Mouse (Mus musculus): ENCODE measurements around the gene Atg9b.

Atg9b gene

GRCm38 (mm10) chr5:24380499-24380898 is 11.4 kb downstream of the Atg9b start:
- no peak for DNase-seq

GRCm38 (mm10) chr5:24379501-24379900 is 12.4 kb downstream of the Atg9b start:
- no peak for DNase-seq

DNA sequence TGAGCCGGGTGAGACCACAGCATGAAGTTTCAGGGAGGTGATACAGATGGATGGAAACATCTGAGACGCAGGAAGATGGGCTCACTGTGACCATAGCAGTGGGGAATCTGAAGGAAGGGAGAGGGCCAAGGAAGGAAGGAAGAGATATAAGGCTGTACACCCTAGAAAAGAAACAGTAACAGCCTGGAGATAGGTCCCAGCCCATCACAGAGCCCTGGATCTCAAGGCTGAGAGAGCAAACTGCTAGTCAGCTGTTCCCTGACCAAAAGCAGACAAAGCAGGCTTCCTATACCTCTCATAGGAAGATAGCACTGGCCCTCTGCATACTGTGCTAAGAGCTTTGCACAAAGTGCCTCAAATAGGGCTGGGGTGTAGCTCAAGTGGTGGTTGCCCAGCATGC is 13.2 kb downstream of the Atg9b start:
- no peak for DNase-seq

DNA sequence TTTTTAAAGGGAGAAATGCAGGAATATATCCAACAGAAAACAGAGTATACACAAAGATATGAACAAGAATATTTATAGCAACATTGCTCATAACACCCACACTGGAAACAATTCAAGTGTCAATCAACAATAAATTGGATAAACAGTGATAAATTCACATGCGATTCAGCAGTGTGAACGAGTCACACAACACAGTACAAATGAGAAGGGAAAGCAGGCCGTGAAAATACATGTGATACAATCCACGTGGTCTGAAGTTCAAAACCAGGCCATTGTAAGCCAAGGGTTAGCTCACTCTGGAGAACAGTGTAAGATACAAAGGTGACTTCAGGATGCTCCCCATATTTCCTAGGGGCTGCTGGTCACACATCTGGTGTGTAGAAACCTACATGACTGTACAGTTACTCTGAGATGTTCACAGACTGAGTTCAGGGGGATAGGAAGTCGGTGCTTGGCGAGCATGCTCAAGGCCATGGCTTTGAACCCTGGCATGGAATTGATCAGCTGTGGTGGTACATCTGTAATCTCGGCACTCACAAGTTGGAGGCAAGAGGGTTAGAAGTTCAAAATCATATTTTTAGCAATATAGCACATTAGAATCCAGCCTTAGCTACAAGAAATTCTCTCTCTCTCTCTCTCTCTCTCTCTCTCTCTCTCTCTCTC is 17.1 kb downstream of the Atg9b start:
- DNase-seq = no peak

GRCm38 (mm10) chr5:24374216-24374615 is 17.7 kb downstream of the Atg9b start:
- no peak for DNase-seq

GRCm38 (mm10) chr5:24373807-24374206 is 18.1 kb downstream of the Atg9b start:
- DNase-seq = no peak

GRCm38 (mm10) chr5:24369767-24370166 is 22.2 kb downstream of the Atg9b start:
- no peak for DNase-seq

DNA sequence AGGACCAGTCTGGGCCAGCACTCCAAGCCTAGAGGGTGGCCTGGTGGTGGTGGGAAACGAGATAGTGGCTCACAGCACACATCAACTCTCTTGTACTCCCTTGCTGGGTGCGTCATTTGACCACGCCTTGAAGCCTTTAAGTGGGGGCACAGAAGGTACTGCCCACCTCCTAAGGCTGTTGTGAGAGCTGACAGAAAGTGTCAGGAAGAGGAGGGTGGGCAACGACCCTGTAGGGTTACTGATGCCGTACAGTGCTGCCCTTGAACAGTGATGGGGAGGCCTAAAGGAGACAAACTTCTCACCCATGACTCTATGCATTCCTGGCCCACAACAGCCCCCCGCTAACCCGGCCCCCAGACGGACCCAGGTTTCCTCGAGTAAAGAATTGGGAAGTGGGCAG is 25.5 kb downstream of the Atg9b start:
- DNase-seq = no peak

DNA sequence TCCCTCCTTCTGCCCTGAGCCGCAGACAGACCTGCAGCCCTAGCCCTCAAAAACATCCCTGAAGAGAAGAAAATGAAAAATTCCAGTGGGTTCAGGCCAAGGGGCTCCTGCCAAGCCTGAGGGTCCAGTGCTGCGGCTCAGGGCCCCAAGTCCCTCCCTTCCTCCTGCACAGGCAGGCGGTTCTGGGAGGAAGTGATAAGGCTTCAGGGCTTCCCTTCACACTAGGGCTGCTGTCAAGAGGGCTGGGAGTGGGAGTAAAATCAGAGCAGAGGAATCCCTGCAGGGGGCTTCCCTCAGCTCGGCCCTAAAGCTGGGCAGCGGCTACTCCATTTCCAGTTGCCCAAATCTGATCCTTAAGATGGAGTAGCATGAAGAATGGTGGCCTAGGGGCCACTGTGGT is 26.4 kb downstream of the Atg9b start:
- no peak for DNase-seq

DNA sequence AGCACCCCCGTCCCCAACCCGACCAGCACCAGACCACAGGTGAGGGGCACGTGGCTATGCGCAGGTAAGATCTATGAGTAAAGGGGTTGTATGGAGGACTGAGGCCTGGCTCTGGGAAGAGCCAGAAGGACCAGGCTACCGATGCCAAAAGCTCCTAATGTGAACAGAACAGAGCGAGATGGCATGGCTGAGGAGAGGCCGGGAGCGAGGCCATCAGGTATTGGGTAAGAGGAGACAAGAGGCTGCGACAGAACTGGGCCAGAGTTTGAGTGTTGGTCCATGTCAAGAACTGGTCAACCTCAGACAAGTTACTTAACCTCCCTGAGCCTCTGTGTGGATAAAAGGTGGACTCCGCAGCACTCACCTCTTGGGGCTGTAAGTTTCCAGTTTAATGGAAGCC is 27.0 kb downstream of the Atg9b start:
- no peak for DNase-seq

DNA sequence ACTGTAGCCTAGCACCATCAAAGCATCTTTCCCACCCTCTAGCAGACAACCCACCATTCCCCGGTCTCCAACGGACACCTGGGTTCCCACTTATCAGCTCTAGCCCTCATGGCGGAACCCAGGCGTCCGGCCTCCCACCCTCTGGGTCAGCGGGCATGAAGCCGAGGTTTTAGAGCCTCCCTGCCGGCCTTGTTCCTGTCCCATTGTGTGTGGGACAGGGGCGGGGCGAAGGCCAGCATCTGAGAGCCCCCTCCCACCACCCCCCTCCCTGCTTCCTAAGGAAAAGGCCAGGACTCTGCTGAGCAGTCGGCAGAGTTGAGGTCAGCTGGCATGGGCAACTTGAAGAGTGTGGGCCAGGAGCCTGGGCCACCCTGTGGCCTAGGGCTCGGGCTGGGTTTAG is 27.4 kb downstream of the Atg9b start, which contains the start of gene Nos3:
Gene Nos3 (plus strand): TSS at position 303 of the 400 bp plus-strand sequence.
- no peak for DNase-seq

- DNase-seq = no peak
Measured at GRCm38 (mm10) chr5:24364061-24364460, 27.9 kb downstream of the Atg9b start.

DNA sequence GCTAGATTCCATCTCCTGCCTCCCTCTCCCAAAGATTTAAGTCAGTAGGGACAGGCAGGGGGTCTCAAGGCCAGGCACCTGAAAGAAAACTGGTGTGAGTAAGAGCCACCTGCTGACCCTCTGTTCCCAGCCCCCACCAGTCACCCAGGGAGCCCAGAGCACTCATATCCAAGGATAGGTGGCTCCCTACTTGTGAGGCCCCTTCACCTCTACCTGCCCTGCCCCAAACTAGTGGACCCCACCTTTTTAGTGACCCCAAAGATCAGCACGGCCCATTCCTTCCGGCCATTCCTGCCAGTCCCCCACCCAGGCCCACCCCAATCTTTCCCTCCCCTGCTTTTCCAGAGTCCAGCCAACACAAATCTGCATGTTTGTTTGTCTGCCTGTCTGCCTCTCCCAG is 28.5 kb downstream of the Atg9b start:
- DNase-seq = no peak

DNA sequence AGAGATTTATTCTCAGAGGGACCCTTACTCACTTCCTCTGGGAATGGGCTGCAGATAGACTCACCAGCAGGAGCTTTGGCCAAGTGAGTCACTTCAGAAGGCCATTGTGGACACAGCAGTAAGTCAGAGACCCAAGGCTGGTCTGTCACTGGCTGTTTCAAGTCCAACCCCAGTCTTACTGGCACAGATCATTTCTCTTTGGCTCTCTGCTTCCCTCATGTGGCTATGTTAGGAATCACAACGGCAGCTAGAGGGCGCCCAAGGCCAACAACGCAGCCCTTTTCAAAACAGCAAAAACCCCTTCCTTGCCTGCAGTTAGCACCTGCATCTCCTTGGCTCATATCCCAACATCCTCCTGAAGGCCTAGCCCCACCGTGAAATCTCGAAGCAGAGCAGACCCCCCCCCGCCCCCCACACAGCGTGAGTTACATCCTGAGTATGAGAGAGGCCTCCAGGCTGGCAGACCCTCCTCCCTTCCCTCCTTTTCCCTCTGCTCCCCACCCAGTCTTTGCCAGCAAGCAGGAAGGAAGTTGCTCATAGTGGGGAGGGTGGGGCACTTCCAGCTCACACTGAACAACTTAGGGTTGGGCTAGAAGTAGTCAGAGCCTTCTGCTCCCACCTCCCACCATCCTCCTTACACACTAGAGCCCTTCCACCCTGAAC is 31.0 kb downstream of the Atg9b start:
- peak; percentile 81 for DNase-seq

GRCm38 (mm10) chr5:24357461-24357860 is 34.5 kb downstream of the Atg9b start:
- DNase-seq = peak; percentile 58

DNA sequence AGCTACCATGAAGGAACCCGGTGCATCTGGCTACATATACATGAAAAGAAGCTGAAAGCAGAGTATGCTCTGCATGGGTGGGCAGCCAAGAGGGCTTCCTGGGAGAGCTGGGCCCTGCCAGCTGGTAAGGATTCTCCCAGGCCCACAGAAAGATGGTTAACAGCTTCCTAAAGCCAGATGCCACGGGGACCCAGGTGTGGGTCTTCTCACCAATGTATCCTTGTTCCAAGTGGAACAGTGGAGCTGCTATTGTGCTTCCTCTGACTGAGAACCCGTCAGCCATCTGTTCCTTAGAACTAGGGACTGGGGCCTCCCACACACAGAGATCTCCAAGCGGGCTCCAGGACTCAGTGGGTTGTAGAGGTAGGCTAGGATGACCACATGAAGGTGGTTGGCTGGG is 35.2 kb downstream of the Atg9b start:
- no peak for DNase-seq

GRCm38 (mm10) chr5:24353327-24353726 is 38.6 kb downstream of the Atg9b start:
- DNase-seq = no peak

DNA sequence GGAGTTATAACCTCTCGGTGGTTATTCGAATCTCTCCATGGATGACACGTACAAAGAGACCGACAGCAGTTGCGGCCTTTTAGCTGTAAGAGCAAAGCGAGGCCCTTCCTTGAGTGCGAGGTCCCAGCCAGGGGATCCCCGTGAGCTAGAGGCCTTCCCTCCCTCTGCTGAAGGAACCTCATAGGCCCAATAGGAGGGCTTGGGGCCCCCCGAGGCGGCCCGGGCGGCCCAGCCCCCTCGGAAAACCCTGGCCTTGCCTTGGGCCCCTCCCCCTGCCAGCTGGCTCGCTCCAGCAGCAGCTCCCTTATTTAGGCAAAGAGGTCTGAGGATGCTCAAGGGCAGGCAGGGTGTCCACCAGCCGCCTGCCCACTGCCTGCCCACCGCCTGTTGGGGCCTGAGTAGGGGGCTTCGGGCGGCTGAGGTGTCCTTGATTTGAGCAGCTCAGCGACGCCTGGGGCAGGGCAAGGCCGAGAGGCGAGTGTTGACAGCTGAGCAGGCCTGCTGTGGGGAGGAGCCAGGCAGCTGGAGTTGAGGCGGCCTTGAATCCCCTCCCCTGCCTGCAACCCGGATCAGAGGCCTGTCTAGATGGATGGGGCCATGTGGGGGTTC is 39.6 kb downstream of the Atg9b start:
- DNase-seq = no peak

DNA sequence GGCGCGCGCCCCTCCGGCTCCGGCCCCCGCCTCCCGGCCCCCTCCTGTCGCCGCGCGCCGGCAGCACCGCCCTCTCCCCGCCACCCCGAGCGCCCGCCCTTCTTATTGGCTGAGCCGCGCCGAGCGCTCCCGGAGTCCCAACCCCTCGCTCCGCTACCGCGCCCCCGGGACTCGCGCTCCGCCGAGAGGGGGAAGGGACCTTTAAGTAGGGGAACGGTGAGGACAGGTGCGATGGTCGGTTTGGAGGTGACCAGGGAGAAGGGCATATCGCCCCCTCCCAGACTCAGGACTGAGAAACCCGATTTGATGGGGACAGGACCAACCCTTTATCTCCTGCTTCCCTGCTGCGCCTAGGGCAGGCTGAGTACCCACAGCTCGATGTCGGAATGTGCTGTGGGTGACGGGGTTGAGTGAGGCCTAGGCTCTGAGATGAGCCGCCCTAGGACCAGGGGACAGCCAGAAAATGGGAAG is 40.2 kb downstream of the Atg9b start:
- peak; percentile 92 for DNase-seq

DNA sequence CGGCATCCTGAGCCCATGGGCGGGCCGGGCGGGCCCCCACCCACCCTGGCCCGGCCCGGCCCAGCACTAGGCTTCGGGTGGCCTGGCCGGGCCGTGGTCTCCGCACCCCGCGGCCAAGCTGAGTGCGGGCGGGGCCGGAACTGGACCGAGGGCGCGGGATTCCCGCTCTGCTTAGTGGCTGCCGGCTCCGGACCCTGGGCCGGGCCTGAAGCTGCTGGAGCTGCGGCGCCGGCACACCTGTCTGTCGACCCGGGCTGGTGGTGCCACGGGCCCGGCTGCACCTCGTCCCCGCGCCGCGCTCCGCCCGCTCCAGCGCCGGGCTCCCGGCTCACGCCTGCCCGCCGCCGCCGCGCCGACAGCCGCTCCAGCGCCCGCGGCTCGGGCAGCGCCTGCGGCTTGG is 40.7 kb downstream of the Atg9b start, which contains the start of gene Kcnh2:
Gene Kcnh2 (minus strand): TSS at position 327 of the 400 bp plus-strand sequence.
- no peak for DNase-seq

- no peak for DNase-seq
Measured at GRCm38 (mm10) chr5:24350531-24351250, 41.3 kb downstream of the Atg9b start.

DNA sequence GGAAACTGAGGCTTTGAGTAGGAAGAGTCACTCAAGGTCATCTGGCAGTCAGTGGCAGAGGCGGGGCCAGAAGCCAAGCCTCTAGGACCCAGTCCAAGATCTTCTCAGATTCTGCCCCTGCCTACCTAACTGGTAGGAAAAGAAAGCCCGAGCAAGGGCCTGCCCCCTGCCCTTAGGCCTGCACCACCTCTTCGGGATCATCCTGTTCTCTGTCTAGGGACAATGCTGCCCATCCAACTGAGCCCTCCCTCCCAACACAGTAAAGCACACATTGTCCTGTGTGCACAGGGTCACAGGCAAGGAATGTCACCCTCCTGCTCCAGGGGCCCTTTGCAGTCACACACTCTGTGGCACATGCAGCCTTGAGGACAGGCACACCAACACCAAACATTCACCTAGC is 41.9 kb downstream of the Atg9b start:
- DNase-seq = no peak

DNA sequence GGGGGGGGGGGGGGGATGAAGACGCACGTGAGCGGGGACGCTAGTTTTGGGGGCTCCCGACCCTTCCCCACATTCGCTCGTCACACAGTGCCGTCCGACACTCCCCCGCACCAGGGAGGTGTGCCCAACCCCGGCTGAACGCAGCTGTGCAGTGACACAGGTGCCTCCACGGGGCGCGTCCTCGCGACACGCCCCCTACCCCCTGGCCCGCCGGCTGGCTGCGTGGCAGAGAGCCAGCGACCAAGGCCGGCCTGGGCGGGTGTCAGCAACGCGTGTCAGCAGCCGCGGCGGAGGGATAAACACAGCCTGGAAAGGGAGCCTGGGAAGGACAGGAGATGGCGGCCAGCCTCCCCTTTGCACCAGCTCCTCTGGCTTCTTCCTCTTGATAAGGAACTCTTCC is 43.4 kb downstream of the Atg9b start:
- DNase-seq = no peak
